Mouse (Mus musculus) testis, adult 2 months (tissue): ENCODE results near the gene Slc44a3. TPM values are rescaled to one million over a fixed set of nuclear protein-coding genes. Genes with fewer than 3 reads are reported as not detected.

Source experiments
- H3K27ac ChIP-seq: fragments of 200-500 bp; 2 replicates; pipeline ENCODE4 v1.5.1; 2012; ENCODE audit warnings: low read depth, low read length; ENCODE audit not compliant: control insufficient read depth, insufficient read depth
- H3K27me3 ChIP-seq: fragments of 200-500 bp; 2 replicates; pipeline ENCODE4 v1.6.1; 2012; ENCODE audit warnings: mild to moderate bottlenecking, low read length, moderate library complexity; ENCODE audit not compliant: control insufficient read depth, insufficient read depth
- H3K36me3 ChIP-seq: fragments of 200-500 bp; 2 replicates; pipeline ENCODE4 v1.6.1; 2012; ENCODE audit warnings: mild to moderate bottlenecking, low read length; ENCODE audit not compliant: control insufficient read depth, insufficient read depth
- H3K4me1 ChIP-seq: fragments of 200-500 bp; 2 replicates; pipeline ENCODE4 v1.6.1; 2012; ENCODE audit warnings: low read length; ENCODE audit not compliant: control insufficient read depth, insufficient read depth
- H3K4me3 ChIP-seq: fragments of 200-500 bp; 2 replicates; pipeline ENCODE4 v1.5.1; 2012; ENCODE audit warnings: low read depth, mild to moderate bottlenecking, low read length, moderate library complexity, mixed read lengths; ENCODE audit not compliant: control insufficient read depth
- CTCF ChIP-seq: fragments of 200-500 bp; IDR thresholded peaks from 2 replicates; pipeline ENCODE4 v1.5.1; 2012; ENCODE audit warnings: low read depth, mild to moderate bottlenecking, inconsistent platforms, low read length, moderate library complexity; ENCODE audit not compliant: control insufficient read depth, insufficient read depth, insufficient replicate concordance
- POLR2A ChIP-seq: fragments of 200-500 bp; IDR thresholded peaks from 2 replicates; pipeline ENCODE4 v1.6.1; 2012; ENCODE audit warnings: low read depth, mild to moderate bottlenecking, inconsistent platforms, low read length, moderate library complexity; ENCODE audit not compliant: control insufficient read depth
- polyA plus RNA-seq: library from polyadenylated mRNA; depleted of rRNA; stranded (reverse); fragments of >200 nt; gene quantifications from 2 replicates; pipeline ENCODE4 v1.2.3, GENCODE M21; 2012

Slc44a3 gene
- polyA plus RNA-seq, 1 experiment: 1.4 TPM

DNA sequence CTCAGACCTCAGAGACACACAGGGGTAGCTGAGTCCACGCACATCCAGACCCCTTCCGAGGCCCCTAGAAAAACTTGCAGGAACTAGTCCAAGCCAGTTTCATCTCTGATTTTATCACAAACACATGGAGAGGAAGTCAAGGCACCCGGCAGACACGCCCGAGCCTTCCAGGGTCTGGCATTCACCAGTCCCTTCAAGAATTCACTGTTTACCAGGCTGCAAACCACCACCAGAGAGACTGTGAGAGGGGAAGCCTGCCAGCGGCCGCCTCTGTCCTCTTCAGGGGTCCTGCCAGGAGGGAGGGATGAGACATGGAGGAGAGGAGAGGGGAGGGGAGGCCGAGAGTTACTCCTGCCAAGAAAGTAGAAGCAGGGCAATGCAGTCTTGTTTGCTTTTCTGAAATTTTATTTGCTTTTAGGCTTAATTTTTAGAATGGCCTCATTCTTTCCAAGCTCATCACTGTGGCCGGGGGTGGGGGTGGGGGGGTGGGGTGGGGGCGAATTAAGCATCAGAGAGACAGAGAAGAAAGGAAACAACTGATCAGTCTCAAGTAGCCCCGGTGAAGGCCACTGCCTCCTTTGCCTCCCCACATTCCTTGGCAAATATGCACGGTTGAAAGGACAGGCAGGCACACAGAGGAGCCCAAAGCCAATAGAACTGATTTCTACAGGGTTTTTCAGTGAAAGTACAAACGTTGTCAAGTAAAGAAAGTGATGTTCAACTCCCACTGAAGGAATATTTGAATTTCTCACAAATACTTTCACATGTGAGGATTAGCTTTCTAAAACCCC, 62.8 kb downstream of the Slc44a3 start:
- Histone ChIP-seq H3K36me3 (no peaks in the 10 kb centered on the region), H3K27ac (no peak overlapping the region), H3K27me3 (no peaks in the 10 kb centered on the region), H3K4me1 (no peaks in the 10 kb centered on the region), H3K4me3 (no peak overlapping the region)
- TF ChIP-seq POLR2A (no peak), CTCF (no peak)

DNA sequence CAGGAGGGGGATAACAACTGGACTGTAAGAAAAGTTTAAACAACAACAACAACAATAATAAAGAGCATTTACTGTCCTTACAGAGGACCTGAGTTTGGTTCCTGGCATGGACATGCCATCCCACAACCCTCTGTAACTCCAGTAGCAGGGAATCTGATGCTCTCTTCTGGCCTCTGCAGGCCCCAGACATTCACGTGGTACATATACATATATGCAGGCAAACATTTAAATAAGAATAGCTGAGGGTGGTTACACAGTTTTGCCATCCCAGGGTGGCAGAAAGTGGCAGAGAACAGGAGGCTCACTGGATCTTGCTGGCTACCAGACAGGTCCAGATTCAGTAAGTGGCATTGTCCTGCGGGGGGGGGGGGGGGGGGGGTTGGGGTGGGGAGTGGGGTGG, 64.1 kb downstream of the Slc44a3 start:
- Histone ChIP-seq H3K4me3 (no peak overlapping the region), H3K4me1 (no peaks in the 10 kb centered on the region), H3K27ac (no peak overlapping the region), H3K36me3 (no peaks in the 10 kb centered on the region), H3K27me3 (no peaks in the 10 kb centered on the region)
- TF ChIP-seq POLR2A (no peak), CTCF (no peak)

DNA sequence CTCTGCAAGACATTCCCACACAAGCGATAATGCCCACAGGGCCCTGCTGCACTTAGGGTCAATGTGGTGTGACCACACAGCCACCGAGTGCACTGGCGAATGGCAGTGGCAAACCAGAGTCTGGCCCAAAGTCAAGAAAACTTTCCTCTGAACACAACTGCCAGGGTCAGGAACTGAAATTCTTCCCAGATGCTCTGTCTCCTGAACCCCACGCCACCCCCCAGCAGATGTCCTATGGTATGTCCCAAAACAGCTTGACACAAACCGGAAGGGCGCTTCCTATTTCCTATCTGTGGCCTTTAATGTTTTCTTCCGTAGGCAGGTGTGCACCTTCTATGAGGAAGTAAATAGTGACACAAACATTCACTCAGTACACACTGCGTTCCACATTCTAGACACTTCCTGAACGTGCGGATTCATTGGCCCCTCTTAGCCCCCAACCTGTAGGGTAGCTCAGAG, 65.1 kb downstream of the Slc44a3 start:
- Histone ChIP-seq H3K4me3 (no peak overlapping the region), H3K36me3 (no peaks in the 10 kb centered on the region), H3K27me3 (no peaks in the 10 kb centered on the region), H3K27ac (no peak overlapping the region), H3K4me1 (no peaks in the 10 kb centered on the region)
- no peak for TF ChIP-seq CTCF
- TF ChIP-seq POLR2A: no peak

DNA sequence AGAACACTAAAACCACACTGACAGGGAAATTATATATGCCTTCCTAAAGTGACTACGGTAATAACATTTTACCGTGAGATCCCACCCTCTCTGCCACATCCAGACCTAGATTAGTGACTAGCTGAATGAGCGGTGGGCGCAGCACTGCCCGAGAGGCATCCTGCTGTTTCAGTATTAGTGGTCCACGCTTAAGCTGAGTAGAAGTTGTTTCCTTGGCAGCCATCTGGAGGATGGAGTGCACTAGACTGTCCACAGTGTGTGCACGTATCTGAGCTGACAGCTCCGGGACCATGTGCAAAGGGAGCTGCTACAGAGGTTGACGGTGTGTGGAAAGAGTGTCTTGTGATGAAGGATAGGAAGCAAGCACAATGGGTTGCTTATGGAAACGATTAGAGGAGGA, 66.4 kb downstream of the Slc44a3 start:
- no peak overlapping the region for H3K4me3 ChIP-seq
- no peak overlapping the region for H3K27ac ChIP-seq
- no peaks in the 10 kb centered on the region for H3K4me1 ChIP-seq
- no peaks in the 10 kb centered on the region for H3K27me3 ChIP-seq
- H3K36me3 ChIP-seq: no peaks in the 10 kb centered on the region
- TF ChIP-seq CTCF: no peak
- no peak for TF ChIP-seq POLR2A

DNA sequence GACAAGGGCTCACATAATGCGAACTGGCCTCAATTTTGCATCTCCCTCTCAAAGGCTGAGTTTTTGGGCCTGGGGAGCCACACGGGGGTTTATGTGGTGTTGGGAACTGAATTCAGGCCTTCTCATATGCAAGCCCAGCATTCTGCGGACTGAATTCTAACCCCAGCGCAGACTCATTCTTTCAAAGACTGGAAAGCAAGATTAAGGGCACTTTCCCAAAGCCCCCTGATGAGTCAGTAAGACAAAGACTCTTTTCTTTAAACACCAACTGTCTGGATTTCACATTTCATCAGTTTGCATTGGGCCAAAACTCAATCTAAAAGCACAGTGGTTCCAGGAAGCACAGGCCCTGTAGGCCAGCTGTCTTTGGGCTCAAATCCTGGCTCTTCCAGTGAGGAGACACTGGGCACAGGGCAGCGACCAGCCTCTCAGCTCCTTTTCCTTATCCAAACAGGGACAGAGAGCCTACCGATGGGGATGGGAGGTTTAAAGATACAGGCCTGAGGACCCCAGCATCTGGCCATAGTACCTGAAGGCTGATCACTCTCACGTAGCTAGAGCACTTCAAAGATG, 67.4 kb downstream of the Slc44a3 start:
- H3K4me3 ChIP-seq: no peak overlapping the region
- H3K27me3 ChIP-seq: no peaks in the 10 kb centered on the region
- no peak overlapping the region for H3K27ac ChIP-seq
- no peak for TF ChIP-seq CTCF
- H3K36me3 ChIP-seq: no peaks in the 10 kb centered on the region
- no peaks in the 10 kb centered on the region for H3K4me1 ChIP-seq

DNA sequence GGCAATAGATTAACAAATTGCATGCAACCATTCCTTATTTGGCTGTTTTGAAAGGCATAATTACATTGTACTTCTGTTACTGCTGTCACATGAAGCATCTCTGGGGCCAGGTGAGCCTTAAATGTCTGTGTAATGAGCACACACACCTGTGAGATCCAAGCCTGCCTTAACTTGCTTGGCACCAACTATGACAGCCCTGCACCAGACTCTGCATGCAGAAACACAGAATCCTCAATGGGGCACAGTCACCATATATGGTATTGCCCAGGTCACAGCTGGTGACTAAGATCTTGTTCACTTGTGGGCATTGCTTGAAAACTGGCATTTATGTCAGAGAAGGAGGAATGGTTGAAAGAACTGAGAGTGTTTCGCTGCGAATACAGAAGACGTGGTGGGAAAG, 69.4 kb downstream of the Slc44a3 start:
- Histone ChIP-seq H3K4me1 (no peaks in the 10 kb centered on the region), H3K27ac (no peak overlapping the region), H3K36me3 (no peaks in the 10 kb centered on the region), H3K4me3 (no peak overlapping the region), H3K27me3 (no peaks in the 10 kb centered on the region)
- TF ChIP-seq POLR2A (no peak), CTCF (no peak)

DNA sequence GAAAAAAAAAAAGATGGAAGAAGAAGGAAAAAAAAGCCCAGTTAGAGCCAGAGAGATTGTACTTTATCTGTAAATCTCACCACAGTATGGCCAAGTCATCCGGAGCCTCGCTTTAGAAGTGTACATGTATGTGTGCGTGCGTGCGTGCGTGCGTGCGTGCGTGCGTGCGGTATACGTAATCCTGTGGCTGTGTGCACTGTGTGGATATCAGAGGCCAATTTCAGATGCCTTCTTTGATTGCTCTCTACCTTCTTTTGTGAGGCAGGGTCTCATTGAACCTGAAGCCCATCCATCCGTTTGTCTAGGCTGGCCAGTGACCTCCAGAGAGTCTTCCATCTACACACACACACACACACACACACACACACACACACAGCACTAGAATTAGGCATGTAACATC, 70.7 kb downstream of the Slc44a3 start:
- Histone ChIP-seq H3K27me3 (no peaks in the 10 kb centered on the region), H3K4me1 (no peaks in the 10 kb centered on the region), H3K4me3 (no peak overlapping the region), H3K27ac (no peak overlapping the region), H3K36me3 (no peaks in the 10 kb centered on the region)
- no peak for TF ChIP-seq CTCF
- no peak for TF ChIP-seq POLR2A

DNA sequence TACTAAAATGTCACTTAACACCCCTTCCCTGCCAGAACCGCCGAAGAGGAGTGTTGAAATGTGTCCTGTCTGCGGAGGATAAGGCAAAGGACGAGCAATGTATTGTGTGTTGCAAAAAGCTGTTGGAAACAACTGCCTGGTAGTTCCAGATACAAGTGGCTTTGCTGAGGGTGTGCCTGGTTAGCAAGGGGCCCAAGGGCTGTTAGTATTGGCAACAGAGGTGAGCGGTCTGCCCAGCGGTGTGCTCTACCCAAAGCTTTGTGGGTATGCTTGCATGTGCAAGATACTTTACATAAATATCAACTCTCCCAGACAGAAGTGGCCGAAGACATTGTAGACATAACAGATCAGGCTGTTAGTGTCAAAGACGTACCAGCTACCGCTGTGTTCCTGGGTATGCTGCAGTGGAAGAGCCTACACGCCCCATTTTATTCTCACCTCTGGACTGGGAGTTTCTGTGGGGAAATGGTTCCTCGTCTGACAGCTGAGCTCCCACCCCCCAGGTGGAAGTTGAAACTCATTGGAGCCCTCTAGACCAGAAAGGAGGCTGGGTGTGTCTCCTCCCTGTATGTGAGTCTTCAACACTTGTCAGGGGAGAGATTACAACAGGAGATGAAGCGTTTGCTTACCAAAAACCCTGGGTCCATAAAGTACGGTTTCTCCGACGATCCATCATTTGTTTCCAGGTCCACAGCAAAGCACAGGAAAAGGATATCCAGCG, 71.6 kb downstream of the Slc44a3 start:
- Histone ChIP-seq H3K27me3 (no peaks in the 10 kb centered on the region), H3K4me3 (no peak overlapping the region), H3K4me1 (no peaks in the 10 kb centered on the region), H3K27ac (no peak overlapping the region), H3K36me3 (no peaks in the 10 kb centered on the region)
- TF ChIP-seq CTCF (no peak), POLR2A (no peak)
